Mouse (Mus musculus) heart, adult 8-10 months (tissue): ENCODE results near the gene Trir. TPM values are rescaled to one million over a fixed set of nuclear protein-coding genes. Genes with fewer than 3 reads are reported as not detected.

Source experiments
- DNase-seq: peaks from one replicate; pipeline ENCODE4 v3.0.0; 2022; ENCODE audit warnings: low spot score
- total RNA-seq, 4 experiments: library from RNA; stranded (reverse); gene quantifications; 2 replicates each; pipeline ENCODE4 v1.2.4; 2022

The Trir gene
- total RNA-seq, 4 experiments from 2014 or later = 76.6 to 90.6 (median 78.6) TPM

DNA sequence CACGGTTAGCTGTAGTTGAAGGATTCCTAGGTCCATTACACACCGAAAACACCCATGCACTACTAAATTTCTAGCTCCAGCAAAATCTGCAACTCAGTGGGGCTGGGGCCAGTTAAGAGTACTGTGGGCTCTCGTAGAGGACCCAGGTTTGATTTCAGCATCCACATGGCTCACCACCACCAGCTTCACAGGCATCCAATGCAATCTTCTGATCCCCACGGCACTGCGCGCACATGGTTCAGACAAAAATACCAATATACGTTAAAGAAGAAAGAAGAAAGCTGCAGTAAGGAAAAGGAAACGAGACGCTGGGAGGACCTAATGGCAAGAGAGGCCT is 9.7 kb downstream of the Trir start:
- DNase-seq = no peak

DNA sequence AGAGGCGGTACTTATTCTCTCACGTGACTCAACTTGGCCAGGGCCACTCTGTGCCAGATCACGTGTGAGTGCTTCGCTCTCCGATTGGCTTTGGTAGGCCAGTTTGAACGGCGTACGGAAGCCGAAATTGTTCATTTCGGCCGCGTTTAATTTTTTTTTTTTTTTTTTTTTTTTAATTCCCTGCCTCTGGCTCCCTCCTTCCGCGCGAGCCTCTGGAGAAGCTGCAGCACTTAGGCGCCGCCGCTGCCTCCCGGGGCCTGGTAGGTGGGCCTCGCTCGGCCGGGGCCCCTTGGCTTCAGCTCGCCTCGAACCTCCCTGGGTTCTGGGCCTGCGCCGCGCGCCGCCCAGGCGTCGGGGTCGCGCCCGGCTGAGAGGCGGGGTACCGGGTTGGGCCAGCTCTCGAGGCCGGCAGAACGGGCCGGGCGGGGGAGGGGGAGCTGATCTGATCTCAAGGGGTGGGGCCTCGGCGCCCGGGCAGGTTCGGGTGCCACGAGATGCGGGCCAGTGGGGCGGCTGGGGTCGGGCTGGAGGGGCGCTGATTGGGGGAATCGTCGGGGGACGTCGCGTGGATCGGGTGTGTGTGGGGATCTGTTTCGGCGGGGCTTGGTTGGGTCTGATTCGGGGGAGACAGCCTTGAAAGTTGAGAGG is 10.2 kb downstream of the Trir start, which contains the start of gene Tnpo2:
Tnpo2 (plus strand) TSS at position 198 of the 648 bp plus-strand sequence.
- DNase-seq = peak; percentile 93

DNA sequence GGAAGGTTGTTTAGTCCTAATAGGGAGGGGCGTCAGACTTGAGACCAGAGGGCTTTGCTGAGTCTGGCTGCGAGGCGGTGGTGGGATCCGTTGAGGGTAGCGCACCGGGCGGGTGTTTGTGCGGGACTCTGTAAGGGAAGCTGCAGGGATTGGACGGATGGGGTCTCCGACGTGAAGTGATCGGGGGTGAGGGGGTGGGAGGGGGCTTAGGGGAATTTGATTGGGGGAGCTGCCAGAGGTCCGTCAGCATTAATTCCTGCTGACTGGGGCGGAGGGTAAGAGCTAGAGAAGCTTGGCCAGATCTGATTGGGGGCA is 10.7 kb downstream of the Trir start:
- DNase-seq = no peak

DNA sequence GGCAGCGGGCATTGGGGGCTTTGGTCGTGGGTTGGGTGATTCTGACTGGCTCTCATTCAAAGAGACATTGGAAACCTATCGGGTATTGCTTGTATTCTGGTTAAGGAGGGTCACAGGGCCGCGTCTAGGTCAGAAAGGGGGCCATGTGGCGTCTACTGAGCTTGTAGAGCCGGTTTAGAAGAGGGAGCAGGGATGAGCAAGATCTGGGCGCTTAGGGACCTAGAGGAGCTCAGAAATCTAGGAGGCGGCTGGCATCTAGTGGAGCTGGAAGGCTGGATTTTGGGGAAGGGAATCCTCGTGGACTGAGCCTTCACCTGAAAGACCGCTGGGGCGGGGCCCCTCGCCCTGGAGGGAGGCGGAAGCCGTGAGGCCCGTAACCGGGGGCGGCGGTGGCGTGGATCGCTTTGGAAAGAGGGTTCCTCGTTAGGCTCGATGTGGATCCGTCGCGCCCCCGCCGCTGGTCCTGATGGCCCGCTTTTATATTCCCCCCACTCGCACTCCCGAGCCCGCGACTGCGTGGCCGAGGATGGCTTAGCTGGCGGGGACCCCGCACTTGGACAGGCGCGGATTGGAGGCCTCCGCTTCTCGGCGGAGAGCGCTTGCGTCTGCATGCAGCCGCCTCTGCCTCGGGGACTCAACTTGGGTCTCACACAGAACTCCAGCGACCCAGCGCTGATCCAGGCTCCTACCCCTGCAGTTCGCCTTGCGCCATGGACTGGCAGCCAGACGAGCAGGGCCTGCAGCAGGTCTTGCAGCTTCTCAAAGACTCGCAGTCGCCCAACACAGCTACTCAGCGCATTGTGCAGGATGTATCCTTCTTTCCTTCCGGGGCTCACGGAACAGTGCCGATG is 11.3 kb downstream of the Trir start:
- DNase-seq = no peak

DNA sequence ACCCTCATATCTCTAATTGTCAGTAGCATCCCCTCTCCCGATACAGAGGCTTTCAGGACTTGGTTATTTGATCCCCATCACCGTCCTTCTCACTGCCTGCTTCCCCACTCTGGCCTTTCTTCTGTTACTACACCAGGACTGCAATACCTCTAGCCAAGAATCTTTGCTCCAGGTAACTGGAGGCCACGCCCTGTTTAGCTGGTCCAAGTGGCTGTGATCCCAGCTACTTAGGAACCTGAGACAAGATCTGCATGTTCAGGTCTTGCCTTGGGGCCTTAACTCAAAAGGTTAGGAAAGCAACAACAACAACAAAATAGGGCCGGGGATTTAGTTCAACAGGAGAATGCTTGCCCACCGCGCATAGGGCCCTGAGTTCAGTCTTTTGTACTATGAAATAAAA is 17.0 kb downstream of the Trir start:
- DNase-seq = no peak

DNA sequence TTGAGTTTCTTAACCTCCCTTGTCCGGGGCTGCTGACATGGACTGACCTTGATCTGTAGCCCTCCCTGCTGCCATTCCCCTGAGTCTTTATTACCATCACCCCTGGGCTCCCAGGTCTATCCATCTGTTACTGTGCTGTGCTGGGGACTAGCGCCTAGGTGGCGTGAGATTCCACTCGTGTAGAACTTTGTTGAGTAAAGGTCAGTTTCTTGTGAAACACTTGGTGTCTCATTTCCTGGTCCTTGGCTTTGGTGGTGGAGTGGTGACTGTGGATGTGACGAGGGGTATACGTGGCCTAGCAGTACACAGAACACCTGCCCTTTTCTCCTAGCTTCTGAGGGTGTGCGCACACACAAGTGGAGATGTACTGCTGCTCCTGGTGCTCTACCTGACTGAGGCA is 30.7 kb downstream of the Trir start:
- DNase-seq = no peak

DNA sequence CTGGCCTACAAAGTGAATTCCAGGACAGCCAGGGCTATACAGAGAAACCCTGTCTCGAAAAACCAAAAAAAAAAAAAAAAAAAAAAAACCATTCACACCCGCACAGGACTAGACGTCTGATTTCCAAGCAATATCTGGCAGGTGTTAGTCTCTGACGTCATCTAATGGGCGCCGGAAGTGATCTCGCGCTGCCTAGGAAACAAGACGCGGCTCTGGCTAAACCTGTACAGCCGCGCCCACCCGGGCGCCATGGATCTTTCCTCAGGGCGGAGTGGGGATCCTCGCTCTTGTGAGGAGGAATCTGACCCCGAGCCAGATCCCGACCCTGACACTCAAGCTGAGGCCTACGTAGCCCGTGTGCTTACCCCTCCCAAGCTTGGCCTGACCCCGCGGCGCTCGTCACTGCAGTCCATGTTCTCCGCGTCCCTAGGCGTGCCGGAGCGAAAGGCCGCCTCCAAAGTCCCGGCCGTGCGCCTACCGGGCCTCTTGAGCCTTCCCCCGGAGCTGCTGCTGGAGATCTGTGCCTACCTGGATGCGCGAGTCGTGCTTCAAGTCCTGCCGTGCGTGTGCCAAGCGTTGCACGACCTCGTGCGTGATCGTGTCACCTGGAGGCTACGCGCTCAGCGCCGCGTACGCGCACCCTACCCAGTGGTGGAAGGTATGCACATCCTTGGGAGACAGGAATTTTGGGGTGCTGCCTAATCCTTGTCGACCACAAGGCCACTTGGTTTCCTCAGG is 33.4 kb downstream of the Trir start, which contains the start of gene Fbxw9:
Fbxw9 (plus strand) TSS at position 177 of the 738 bp plus-strand sequence.
- peak; percentile 91 for DNase-seq

DNA sequence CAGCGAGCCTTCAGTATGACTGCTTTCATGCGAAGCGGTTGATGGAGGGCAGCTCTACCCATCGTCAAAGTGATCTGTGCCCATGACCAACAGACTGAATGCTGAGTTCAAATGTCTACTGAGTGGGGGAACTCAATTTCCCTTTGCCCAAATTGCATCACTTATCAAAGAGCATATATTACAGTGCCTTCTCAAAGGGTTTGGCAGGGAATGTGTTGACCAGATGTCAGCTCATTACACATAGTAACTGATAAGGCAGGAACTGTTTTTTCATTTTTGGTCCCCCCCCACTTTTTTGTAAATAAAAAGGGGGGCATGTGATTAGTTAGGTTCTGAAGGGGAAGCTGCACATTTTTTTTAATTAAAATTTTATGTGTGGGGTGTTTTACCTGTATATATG is 36.0 kb downstream of the Trir start:
- no peak for DNase-seq

DNA sequence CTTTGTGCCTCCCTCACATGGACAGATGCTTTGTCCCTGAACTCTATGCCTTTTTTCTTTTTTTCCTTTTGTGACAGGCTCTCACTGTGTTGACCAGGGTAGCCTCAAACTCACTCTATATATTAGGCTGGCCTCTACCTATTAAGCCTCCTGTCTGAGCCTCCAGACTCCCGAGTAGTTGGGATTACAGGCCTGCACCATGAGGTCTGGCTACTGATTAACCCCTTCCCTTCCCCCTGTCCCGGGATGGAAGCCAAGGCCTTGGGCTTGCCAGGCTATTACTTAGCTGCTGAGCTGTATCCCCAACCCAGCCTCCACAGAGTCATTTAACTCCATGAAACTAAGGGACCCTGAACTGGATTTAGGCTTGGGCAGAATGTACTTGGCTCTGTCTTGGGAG is 38.6 kb downstream of the Trir start:
- no peak for DNase-seq

DNA sequence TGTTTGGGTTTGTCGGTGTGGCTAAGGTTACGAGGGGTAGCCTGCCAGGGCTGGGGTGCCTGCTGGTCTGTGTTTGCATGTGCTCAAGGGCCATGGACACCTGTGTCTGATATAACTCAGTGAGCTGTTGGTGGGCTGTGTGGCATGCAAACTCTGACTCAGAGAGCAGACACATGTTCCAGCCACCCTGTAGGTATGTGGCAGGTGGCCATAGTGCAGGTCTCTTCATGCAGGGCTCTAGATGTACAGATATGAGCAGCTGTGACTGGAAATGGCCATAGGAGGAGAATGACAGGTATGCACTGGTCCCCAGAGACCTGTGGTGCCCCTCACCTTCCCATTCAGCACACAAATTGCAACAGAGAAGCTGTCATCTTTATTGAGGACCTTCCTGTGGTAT is 40.5 kb downstream of the Trir start:
- DNase-seq = no peak

DNA sequence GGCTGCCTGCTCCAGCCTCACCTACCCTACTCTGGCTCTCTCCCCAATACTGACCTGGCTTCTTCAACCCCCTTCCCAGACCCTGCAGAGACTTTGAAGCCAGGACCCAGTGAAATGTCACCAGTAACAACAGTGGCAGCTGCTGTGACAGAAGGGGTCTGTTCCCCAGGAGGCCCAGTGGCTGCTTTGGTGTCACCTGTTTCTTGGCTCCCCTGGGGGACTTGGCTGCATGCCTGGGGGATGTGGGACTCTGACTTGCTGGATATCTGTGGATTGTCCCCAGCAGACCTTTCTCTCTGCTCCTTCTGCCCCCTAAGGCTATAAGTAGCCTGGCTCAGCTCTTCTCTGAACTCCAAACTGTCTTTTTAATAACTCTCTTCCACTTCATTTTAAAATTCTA is 41.4 kb downstream of the Trir start, which contains the start of gene Gm5741:
Gm5741 (minus strand) TSS at position 1 of the 400 bp plus-strand sequence.
- no peak for DNase-seq

DNA sequence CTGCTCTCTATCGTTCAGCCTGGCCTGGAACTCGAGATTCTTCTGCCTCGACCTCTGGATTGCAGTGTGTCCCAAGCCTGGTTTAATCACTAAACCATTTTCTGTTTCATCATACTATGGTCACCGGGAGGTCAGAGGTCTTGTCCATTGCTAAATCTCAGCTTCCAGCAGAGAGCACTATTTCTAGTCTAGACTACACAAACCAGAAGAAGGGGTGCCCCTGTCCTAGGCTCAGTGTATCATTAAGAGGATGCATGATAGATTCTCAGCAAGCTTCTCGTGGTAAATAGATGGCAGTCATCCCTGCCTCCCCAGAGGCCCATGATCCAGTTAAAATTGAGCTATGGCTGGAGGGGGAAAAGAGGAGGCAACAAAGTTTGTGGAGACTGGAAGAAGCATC is 44.4 kb downstream of the Trir start:
- DNase-seq = no peak

DNA sequence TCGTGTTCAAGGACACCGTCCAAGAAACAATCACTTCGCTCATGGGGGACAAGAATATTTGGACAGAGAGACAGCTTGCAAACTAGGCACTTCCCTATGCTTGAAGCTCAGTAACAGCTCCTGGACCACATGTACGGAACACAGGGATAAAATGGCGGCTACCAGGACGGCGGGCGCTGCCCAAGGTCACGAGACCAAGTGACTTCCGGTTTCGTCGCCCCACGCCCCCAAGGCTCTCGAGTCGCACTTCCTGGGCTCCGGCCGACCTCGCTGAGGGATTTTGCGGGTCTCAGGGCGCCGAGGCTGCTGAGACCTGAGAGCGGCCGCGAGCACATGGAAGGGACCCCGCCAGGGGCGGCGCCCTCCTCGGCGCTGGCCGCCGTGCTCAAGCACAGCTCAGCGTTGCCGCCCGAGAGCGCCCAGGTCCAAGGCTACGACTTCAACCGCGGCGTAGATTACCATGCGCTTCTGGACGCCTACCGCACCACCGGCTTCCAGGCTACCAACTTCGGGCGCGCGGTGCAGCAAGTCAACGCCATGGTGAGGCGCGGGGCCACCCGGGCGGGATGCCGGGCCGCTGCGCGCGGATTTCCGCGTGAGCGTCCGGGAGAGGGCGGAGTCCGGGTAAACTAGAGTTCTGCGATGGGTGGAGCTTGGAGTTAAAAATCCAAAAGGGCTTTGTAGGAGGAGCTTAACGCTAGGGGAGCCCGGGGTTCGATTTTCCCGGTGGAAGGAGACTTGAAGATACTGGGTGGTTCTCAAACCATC is 45.1 kb downstream of the Trir start, which contains the start of gene Dhps:
Dhps (plus strand) TSS at position 244 of the 768 bp plus-strand sequence.
- DNase-seq = peak; percentile 92

DNA sequence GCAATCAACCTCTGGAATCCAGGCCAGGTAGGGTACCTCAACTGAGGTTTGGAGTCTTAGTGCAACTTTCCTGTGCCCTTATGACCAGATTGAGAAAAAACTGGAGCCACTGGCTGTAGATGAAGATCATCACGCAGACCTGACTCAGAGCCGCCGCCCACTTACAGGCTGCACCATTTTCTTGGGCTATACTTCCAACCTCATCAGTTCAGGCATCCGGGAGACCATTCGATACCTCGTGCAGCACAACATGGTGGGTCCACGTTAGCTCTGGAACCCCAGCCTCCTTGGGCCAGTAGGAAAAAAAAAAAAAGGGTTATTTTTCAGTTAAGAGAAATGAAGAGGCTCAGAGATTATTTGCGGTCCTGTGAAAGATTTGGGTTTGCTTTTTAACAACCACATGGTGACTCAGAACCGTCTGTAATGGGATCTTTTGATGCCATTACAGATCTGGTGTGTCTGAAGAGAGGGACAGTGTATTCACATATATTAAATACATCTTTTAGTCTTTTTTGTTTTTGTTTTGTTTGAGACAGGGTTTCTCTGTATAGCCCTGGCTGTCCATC is 45.8 kb downstream of the Trir start:
- DNase-seq = no peak

DNA sequence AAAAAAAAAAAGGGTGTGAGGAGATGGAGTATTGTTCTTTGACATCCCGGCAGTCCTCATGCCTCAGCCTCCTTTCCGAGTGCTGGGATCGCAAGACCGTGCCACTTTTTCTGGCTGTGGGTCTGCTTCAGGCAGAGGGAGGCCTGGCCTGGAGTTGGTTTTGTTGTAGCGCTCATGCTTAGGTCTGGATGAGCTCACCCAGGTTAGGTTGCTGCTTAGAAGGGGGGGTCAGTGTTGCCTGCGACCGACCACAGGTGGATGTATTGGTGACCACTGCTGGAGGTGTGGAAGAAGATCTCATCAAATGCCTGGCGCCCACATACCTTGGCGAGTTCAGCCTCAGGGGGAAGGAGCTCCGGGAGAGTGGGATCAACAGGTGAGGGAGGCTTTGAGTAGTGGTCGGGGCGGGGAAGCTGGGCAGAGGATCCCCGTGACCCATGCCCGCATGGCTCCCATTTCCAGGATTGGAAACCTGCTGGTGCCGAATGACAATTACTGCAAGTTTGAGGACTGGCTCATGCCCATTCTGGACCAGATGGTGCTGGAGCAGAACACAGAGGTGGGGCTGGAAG is 46.5 kb downstream of the Trir start:
- DNase-seq = no peak

DNA sequence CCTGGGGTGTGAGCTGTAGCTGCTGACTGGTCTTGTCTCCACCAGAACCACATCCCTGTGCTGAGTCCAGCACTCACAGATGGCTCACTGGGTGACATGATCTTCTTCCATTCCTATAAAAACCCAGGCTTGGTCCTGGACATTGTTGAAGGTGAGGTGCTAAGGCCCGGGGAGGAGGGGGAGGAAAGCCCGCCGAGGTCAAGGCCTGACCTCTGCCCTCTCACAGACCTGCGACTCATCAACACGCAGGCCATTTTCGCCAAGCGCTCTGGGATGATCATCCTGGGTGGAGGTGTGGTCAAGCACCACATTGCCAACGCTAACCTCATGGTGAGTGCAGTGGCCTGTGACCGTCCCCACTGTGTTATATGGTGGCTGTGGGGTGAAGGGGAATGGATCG is 47.5 kb downstream of the Trir start:
- no peak for DNase-seq

DNA sequence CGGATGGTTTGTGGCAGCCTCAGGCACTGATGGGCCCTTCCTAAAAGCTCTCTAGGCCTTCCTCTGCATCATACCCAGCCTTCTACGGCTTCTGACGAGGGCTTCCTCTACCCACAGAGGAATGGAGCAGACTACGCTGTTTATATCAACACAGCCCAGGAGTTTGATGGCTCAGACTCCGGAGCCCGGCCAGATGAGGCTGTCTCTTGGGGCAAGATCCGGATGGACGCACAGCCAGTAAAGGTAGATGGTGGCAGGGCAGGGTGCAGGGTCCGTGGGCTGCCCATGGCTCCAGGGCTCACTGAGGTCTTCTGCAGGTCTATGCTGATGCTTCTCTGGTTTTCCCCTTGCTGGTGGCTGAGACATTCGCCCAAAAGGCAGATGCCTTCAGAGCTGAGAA is 48.0 kb downstream of the Trir start:
- no peak for DNase-seq

DNA sequence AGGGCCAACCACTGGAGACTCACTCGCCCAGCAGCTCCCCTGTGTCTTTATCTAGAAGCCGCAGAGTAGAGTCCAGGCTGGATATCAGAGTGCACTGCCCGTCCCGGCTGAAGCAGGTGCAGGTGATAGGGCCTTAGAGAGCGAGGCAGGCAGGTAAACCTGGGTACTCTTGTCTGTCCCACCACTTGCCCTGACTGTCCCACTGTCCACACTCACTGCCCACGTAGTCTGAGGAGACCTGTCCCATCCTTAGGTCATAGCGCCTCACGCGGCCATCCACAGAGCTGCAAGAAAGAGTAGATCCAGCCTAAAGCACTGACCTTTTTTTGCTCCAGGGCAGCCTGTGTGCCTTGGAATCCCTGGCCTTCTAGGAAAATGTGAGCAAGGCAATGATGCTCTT is 49.4 kb downstream of the Trir start:
- DNase-seq = no peak

DNA sequence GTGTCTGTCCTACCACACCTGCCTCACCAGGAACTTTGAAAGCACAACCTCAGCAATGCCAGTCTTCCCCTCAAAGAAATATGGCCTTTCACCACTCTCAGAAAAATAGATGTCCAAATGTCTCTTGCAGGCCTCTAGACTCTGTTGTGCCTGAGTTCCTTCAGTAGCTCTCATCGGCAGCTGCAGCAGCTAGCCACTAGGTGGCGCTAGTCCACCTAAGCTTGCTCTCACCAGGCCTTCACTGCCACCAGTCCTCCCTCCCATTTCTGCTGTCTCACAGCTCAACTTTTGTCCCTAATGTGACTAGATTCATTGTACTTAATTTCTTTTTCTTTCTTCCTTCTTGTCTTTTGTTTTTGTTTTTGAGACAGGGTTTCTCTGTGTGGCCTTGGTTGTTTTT is 50.4 kb downstream of the Trir start:
- peak; percentile 77 for DNase-seq
